Mouse (Mus musculus) embryonic stem cell, embryonic (primary cell): Measurements from ENCODE around the gene Arvcf.

Experiments
- CTCF ChIA-PET, 4 experiments: fragments of 300-600 bp in 2 of 4; fragments of 350-600 bp in 2 of 4; sonication (Branson Sonifier 250); formaldehyde crosslinking; loops; one replicate each; lab custom pipeline; 2022; ENCODE audit warnings: inconsistent platforms in 2 of 4; lab: Charles Lee
- POLR2A ChIA-PET, 4 experiments: fragments of 300-600 bp in 2 of 4; fragments of 350-600 bp in 2 of 4; sonication (Branson Sonifier 250); formaldehyde crosslinking; loops; one replicate each; lab custom pipeline; 2022; ENCODE audit warnings: antibody characterized with exemption in 4 of 4, inconsistent platforms in 1 of 4; lab: Charles Lee

Gene Arvcf

DNA sequence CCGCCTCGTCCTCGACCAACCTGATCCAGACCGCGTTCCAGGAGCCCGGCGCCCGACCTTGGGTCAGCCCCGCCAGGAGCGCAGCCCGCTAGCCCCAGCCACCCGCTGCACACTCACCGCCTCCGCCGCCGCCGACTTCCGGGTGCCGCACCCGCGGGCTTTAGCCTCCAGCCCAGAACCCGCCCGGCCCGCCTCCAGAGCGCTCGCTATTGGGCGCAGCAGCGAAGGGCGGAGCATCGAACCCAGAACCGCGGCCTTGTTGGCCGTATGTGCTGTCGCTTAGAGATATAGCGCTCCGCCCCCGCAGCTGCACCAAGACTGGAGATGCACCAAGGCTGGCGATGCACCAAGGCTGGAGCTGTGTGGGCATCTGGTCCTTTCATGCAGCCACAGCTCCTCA lies 4.2 kb upstream of the Arvcf start:
- ChIA-PET CTCF (interaction anchor here in 3 of 4 experiments (0.9 to 2.5 kb wide), 8 partner anchors 15 to 100 kb away, joined by 3 to 15 read pairs (median 6); no protein-coding TSS in a partner anchor), POLR2A (interaction anchor here in 3 of 4 experiments (0.6 to 5.9 kb wide), 18 partner anchors 10 to 485 kb away, joined by 3 to 23 read pairs (median 4); no protein-coding TSS in a partner anchor)

DNA sequence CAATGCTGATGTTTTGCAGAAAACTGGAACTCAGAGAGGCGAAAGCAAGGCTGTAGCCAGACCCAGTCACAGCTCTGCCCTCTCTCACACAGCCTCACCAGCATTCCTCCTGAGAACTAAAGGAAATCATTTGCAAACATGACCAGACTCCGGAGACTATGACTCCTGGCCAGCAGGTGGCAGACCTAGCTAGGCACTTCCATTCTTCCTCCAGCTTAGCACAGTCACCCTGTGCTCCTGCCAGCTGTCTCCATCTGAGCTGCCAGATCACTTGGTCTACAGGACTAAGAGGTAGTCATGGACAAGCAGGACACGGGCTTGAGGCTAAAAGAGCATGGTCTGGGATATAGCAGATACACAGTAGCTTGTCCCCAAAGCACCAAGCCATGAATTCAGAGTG lies 2.7 kb upstream of the Arvcf start:
- POLR2A ChIA-PET = interaction anchor here in 3 of 4 experiments (0.6 to 5.9 kb wide), 38 partner anchors 11 to 531 kb away, joined by 3 to 23 read pairs (median 4); partner anchors contain the start of genes Gp1bb (in 1 of the 3), Hira (in 1 of the 3), Mrpl40 (in 1 of the 3) and Ranbp1 (in 1 of the 3)
- CTCF ChIA-PET = interaction anchor here (0.5 to 2.5 kb wide), 61 partner anchors 9 to 557 kb away, joined by 3 to 19 read pairs (median 3); partner anchors contain the start of genes Gm20518 (in 1 of the 4) and Txnrd2 (in 1 of the 4)

DNA sequence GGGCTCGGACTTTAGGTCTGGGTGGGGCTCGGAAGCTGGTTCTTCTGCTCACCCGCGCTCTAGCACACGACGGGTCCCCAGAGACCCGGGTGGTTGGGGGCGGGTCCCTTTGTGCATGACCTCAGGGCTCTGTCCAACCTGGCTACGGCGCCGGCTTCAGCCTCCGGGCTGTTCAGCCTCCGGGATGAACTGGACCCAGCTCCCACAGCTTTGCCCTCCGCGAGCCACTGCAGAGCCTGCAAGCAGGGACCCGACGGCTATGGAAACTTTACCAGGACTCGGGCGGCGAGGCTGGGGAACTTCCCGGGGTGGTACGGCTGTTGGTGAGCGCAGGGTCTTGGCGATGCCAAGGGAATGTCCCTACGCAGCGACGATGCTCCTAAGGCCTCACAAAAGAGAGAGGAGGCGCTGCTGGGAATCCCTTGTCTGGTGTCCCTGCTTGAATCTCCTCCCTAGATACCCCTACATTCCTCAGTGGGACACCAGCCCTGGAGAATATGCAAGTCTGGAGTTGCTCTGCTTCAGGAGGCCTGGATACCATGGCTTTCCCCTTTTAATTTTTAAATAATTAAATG lies 706 bp downstream of the Arvcf start:
- CTCF ChIA-PET = interaction anchor here (0.5 to 2.6 kb wide), 13 partner anchors 15 to 273 kb away, joined by 3 to 17 read pairs (median 4); partner anchors contain the start of gene Gp1bb (in 1 of the 4)
- POLR2A ChIA-PET = interaction anchor here in 3 of 4 experiments (0.6 to 5.9 kb wide), 25 partner anchors 8 to 463 kb away, joined by 3 to 46 read pairs (median 4); partner anchors contain the start of genes Cdc45 (in 1 of the 3), Cldn5 (in 1 of the 3), Prodh (in 1 of the 3) and Ranbp1 (in 1 of the 3)

DNA sequence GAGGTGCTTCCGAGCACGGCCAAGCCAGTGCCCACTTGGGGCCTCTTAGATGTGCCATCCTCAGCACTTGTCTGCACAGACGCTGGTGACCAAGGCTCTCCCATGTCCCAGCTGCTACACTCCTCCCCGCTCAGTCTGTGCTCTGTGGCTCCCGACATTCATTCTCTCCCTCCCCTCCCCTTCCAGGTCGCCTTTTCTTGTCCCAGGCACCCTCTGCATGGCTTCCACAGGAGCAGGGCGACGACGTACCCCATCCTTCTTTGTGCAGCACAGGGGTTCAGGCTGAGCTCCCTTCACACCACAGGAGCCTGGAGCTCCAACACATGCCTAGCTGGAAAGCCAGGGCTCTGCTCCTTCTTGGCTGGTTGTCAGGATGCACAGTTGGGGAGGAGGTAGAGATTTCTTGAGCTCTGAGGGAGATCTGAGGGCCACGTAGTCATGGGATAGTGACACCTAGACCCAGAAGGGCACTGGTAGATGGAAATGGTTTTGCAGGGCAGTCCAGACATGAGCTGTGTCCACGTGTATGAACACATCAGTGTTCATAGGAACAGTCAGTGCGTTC lies 1.9 kb downstream of the Arvcf start:
- ChIA-PET POLR2A (interaction anchor here in 3 of 4 experiments (0.6 to 3.5 kb wide), 10 partner anchors 9 to 101 kb away, joined by 3 to 46 read pairs (median 4); partner anchors contain the start of genes Ranbp1 (in 1 of the 3) and Trmt2a (in 1 of the 3)), CTCF (interaction anchor here in 1 of 4 experiments (0.8 to 1.1 kb wide), 2 partner anchors 46 to 57 kb away, joined by 3 read pairs; no protein-coding TSS in a partner anchor)

DNA sequence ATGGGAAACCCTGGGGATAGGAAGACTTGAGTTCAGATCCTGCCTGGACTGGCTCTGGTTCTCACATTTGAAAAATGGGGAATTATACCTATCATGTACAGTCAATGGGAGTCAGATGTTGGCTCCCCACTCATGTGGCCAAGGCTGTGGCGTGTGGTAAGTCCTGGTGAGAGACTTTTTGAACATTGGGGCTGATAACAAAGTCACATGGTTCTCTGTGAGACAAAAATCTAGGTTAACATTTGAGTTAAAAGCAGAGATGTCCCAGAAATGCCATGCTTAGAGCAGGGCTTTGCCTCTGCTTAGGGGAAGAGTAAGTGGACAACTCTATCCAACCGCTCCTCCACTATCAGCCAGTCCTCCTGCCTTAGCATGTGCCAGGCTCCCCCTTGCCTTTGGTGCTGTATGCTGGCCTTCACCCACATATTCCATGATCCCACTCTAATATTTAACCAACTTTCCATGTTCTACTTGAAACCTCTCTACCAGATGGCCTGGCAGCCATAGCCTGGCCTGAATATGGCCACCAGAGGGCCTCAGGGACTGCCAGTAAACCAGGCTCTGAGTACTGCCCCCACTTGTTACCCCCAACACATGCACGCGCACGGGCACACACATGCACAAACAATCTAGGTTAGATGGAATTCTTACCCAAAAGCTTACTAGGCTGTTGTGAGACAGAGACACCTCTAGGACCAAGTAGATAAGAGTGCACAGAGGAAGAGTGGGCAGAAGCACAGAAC lies 3.5 kb downstream of the Arvcf start:
- CTCF ChIA-PET = interaction anchor here in 1 of 4 experiments (1.0 kb wide), 1 partner anchor 55 kb away, joined by 3 read pairs; no protein-coding TSS in a partner anchor
- POLR2A ChIA-PET = interaction anchor here in 2 of 4 experiments (1.1 to 1.4 kb wide), 3 partner anchors 10 to 104 kb away, joined by 3 to 4 read pairs (median 3); partner anchors contain the start of genes Ranbp1 (in 1 of the 2) and Trmt2a (in 1 of the 2)

DNA sequence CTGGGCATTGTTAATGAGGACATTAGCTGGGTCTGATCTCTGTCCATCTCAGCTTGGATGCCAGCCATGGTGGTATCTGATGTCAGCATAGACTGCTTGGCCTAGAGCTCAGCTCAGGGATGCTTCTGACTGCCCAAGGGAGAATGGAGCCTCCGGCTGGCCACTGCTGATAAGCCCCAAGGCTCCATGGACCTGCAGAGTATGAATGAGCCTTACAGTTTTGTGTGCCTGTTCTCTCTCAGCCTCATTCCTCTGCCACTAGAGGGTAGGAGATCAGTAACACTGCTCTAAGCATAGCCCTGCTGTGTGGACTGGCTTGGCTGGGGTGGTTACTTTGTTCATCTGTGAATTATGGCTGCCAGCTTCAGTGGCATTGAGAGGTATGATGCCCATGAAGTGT lies 5.1 kb downstream of the Arvcf start:
- CTCF ChIA-PET = interaction anchor here in 1 of 4 experiments (1.6 kb wide), 1 partner anchor 91 kb away, joined by 6 read pairs; no protein-coding TSS in a partner anchor

DNA sequence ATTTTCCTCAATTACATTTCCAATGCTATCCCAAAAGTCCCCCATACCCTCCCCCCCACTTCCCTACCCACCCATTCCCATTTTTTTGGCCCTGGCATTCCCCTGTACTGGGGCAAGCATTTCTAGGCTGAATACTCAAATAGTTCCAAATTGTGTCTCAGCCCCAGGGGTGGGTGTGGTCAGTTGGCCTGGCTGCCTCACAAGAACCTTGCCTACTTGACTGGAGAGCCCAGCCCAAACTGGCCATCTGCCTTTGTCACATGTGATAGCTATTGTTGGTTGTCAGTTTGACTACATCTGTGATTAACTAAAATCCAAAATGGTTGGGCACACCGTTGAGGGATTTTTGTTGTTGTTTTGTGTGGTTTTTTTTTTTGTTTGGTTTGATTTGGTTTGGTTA lies 9.0 kb downstream of the Arvcf start:
- CTCF ChIA-PET = interaction anchor here in 3 of 4 experiments (0.6 to 1.3 kb wide), 5 partner anchors 8 to 482 kb away, joined by 3 to 9 read pairs (median 3); no protein-coding TSS in a partner anchor
- POLR2A ChIA-PET = interaction anchor here in 2 of 4 experiments (0.7 to 2.9 kb wide), 13 partner anchors 10 to 268 kb away, joined by 3 to 13 read pairs (median 5); no protein-coding TSS in a partner anchor

More for the DNA sequence above, 5.1 kb downstream of the Arvcf start:
- POLR2A ChIA-PET = interaction anchor here in 1 of 4 experiments (0.9 kb wide), 1 partner anchor 29 kb away, joined by 3 read pairs; no protein-coding TSS in a partner anchor

DNA sequence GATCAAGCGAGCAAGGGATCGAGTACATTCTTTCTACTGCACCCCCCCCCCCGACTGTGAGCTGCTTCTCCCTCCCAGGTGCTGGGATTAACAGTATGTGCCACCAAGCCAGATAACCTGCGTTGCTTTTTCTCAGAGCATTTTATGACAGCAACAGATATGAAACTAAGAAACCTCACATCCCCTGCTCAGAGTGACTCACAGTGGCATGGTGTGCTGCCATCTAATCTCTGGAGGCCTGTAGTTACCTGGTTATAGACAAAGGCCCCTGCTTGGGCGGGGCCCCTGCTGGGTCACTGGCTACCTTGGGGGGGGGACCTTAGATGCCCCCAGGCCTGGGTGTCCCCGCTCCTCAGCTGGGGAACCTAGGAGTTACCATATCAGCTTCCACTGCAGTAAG lies 10.0 kb downstream of the Arvcf start:
- CTCF ChIA-PET = interaction anchor here in 3 of 4 experiments (1.1 to 1.2 kb wide), 3 partner anchors 13 to 14 kb away, joined by 3 to 5 read pairs (median 4); no protein-coding TSS in a partner anchor
- POLR2A ChIA-PET = interaction anchor here in 3 of 4 experiments (0.6 to 2.9 kb wide), 12 partner anchors 9 to 269 kb away, joined by 3 to 13 read pairs (median 6); no protein-coding TSS in a partner anchor

DNA sequence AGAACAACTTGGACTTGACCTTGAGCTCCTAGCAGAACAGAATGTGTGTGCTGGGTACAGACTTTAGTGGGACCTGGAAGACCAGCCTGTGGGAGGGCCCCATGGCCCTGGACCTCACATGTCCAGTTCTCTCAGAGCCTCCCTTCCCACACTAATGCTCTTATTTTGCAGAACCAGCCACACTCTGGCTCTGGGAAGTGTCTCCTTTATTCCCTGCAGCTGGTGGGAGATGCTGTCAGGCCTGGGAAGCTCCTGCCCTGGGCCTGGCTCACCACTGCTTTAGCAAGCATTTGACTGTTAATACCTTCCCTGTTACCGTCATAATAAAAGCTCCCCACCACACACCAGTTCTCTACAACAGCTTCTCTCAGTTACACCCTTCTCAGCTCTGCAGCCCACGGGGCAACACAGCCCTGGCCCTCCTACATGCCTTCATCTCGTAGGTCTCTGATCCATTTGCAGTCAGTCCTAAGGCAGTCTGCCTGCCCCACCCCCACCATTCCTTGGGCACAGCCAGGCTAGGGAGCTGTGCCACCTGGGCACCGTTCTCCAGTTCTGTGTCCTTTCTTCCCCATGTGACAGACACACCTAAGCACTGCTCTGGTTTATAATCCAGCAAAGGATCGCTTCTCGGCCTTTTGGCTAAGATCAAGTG lies 12.3 kb downstream of the Arvcf start:
- CTCF ChIA-PET = interaction anchor here in 2 of 4 experiments (0.5 to 1.6 kb wide), 3 partner anchors 12 to 15 kb away, joined by 3 to 4 read pairs (median 3); partner anchors contain the start of genes Arvcf (in 1 of the 2) and Tango2 (in 1 of the 2)
- POLR2A ChIA-PET = interaction anchor here in 3 of 4 experiments (0.5 to 2.5 kb wide), 12 partner anchors 9 to 517 kb away, joined by 3 to 20 read pairs (median 4); partner anchors contain the start of genes Arvcf (in 1 of the 3), Hira (in 1 of the 3), Mrpl40 (in 1 of the 3) and Tango2 (in 1 of the 3)

DNA sequence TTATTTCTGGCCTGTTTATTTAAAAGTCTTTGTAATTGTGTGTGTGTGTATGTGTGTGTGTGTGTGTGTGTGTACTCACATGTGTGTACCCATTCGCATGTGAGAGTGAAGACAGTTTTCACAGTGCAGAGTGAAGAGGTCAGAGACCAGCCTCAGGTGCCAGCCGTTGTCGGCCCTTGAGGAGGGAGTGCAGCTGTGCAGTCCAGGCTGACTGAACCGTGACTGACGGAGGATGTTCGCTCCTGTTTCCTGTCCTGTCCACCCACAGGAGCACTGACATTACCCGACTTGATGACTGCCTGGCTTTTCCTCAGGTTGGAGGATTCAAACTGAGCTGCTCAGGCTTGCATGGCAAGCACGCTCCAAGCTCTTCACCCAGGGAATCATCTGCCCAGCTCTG lies 15.0 kb downstream of the Arvcf start:
- CTCF ChIA-PET = interaction anchor here in 1 of 4 experiments (2.8 kb wide), 1 partner anchor 15 kb away, joined by 8 read pairs; the partner anchor contains the start of genes Arvcf and Tango2

DNA sequence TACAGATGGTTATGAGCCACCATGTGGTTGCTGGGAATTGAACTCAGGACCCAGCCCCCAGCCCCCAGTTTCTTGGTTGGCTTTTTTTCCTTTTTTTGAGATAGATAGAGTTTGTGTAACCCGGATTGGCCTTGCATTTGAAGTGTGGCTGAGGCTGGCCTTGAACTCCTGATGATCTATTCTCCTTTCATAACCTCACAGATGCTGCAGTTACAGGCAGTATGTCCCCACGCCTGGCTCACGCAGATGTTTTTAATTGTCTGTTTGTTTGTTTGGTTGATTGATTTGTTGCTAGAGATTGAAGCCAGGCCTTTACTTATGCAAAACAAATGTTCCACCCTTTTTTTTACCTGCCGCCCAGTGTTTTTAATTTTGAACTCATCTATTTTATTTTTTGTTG lies 18.9 kb downstream of the Arvcf start:
- CTCF ChIA-PET = interaction anchor here in 1 of 4 experiments (1.1 kb wide), 1 partner anchor 20 kb away, joined by 3 read pairs; no protein-coding TSS in a partner anchor
- POLR2A ChIA-PET = interaction anchor here in 3 of 4 experiments (0.6 to 1.8 kb wide), 12 partner anchors 9 to 40 kb away, joined by 3 to 6 read pairs (median 4); no protein-coding TSS in a partner anchor

More for the DNA sequence above, 15.0 kb downstream of the Arvcf start:
- POLR2A ChIA-PET = interaction anchor here in 2 of 4 experiments (0.9 to 2.8 kb wide), 6 partner anchors 14 to 33 kb away, joined by 3 to 8 read pairs (median 6); no protein-coding TSS in a partner anchor

DNA sequence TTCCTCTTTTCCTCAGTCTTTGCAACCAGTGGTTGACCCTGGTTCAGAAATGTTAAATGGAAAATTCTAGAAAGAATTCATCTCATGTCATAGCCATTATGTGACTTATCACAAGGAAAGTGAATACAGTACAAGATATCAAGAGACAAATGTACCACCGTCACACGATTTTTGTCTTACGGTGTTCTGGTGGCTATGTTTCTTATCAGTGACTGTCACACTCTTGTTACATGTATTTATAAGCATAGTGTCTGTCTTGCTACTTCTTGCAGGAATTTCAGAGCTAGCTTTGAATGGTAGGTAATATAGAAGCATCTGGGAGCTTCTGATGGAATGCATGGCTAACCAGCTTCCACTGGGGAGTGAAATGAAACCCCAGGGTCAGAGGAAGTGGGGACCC lies 22.2 kb downstream of the Arvcf start:
- ChIA-PET CTCF (no interaction called here), POLR2A (interaction anchor here in 2 of 4 experiments (1.9 to 2.2 kb wide), 2 partner anchors 10 to 22 kb away, joined by 4 to 5 read pairs; no protein-coding TSS in a partner anchor)

DNA sequence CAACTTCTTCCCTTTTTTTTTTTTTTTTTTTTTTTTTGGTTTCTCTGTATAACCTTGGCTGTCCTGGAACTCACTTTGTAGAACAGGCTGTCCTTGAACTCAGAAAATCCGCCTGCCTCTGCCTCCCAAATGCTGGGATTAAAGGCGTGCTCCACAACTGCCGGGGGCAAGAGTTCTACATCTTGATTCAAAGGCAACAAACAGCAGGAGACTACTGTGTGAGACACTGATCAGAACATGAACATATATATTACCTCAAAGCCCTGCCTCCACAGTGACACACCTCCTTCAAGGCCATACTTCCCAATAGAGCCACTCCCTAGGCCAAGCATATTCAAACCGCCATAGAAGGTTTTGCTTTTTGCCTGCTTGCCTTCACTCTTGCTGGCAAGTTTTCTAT lies 25.6 kb downstream of the Arvcf start:
- ChIA-PET CTCF (no interaction called here), POLR2A (interaction anchor here in 3 of 4 experiments (1.1 to 2.3 kb wide), 6 partner anchors 10 to 22 kb away, joined by 3 to 7 read pairs (median 3); no protein-coding TSS in a partner anchor)

DNA sequence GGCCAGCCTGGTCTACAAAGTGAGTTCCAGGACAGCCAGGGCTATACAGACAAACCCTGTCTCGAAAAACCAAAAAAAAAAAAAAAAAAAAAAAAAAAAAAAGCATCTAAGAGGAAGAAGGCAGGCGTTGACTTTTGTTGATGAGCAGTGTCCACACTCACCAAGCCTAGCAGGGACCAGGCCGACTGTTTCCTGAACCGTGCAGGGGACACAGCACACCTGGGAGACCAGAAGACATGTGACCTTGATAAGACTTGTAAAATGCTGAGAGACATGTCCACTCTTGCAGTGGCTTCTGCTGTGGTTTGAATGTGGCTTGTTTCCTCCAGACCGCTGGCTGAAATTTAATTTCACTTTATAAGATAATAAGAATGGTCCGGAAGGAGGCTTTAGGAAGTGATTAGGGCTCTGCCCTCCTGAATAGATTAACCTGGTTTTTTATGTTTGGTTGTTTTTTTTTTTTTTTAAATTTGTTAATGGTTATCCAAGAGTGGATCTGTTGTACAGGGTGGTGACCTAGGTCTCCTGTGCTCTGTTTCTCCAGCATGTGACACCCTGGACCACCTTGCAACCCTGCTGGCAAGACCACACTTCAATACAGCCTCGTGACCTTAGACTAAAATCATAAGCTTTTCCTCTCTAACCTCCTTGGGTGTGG lies 28.4 kb downstream of the Arvcf start:
- POLR2A ChIA-PET = interaction anchor here (0.6 to 2.8 kb wide), 41 partner anchors 9 to 500 kb away, joined by 3 to 16 read pairs (median 4); partner anchors contain the start of genes Hira (in 1 of the 4), Mrpl40 (in 1 of the 4), Ranbp1 (in 1 of the 4) and Trmt2a (in 1 of the 4)

DNA sequence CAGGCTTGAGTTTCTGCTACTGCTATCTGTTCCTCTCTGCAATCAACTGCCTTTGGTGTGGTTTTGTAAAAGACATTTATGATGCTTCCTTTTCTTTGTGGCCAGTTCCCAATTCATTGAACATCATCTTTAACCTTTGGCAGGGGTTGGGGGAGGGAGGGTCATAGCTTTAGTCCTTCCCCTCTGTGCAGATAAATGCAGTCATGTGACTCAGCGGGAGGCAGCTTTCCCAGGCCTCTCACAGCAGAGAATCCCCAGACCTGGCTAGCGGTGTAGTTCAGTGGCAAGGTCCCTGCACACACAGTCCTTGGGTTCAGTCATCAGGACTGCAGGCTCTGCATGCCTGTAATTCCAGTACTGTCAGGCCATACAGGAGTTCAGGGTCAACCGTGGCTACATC lies 29.2 kb downstream of the Arvcf start:
- ChIA-PET CTCF (interaction anchor here in 1 of 4 experiments (1.0 to 1.4 kb wide), 2 partner anchors 29 to 66 kb away, joined by 3 read pairs; no protein-coding TSS in a partner anchor), POLR2A (interaction anchor here in 3 of 4 experiments (0.5 to 2.8 kb wide), 25 partner anchors 8 to 500 kb away, joined by 3 to 16 read pairs (median 3); partner anchors contain the start of genes Hira (in 1 of the 3), Mrpl40 (in 1 of the 3), Ranbp1 (in 1 of the 3) and Trmt2a (in 1 of the 3))

More for the DNA sequence above, 28.4 kb downstream of the Arvcf start:
- CTCF ChIA-PET = interaction anchor here in 2 of 4 experiments (0.7 to 1.4 kb wide), 4 partner anchors 19 to 67 kb away, joined by 3 read pairs; no protein-coding TSS in a partner anchor
